Mouse (Mus musculus) liver, embryonic 11.5 days (tissue): Measurements from ENCODE around the gene Hand2. TPM values are rescaled to one million over a fixed set of nuclear protein-coding genes. Genes with fewer than 3 reads are reported as not detected.

Experiments
- ATAC-seq: fragments of 200-750 bp; cut with Nextera tagmentation; replicated peaks from 2 replicates; pipeline ENCODE4 v1.8.0; 2017; ENCODE audit warnings: moderate number of reproducible peaks, mild to moderate bottlenecking, moderate TSS enrichment, moderate library complexity; ENCODE audit not compliant: low FRiP score
- DNase-seq: peaks from one replicate; pipeline ENCODE4 v3.0.0-alpha.2; 2017; ENCODE audit warnings: low spot score
- H3K27ac ChIP-seq: fragments of 300-500 bp; sonication (generic); 2 replicates; pipeline ENCODE4 v1.5.1; 2014; ENCODE audit warnings: mild to moderate bottlenecking, low read depth, low read length, control low read depth
- H3K27me3 ChIP-seq: fragments of 300-500 bp; sonication (generic); replicated peaks from 2 replicates; pipeline ENCODE4 v1.6.1; 2014; ENCODE audit warnings: low read length, mixed read lengths; ENCODE audit not compliant: control insufficient read depth, insufficient read depth
- H3K36me3 ChIP-seq: fragments of 300-500 bp; sonication (generic); 2 replicates; pipeline ENCODE4 v1.6.1; 2014; ENCODE audit warnings: mild to moderate bottlenecking, low read length, moderate library complexity, mixed read lengths; ENCODE audit not compliant: control insufficient read depth, insufficient read depth
- H3K4me1 ChIP-seq: fragments of 300-500 bp; sonication (generic); replicated peaks from 2 replicates; pipeline ENCODE4 v1.6.1; 2014; ENCODE audit warnings: low read length, mixed read lengths; ENCODE audit not compliant: control insufficient read depth, insufficient read depth
- H3K4me2 ChIP-seq: fragments of 300-500 bp; sonication (generic); 2 replicates; pipeline ENCODE4 v1.6.1; 2014; ENCODE audit warnings: mild to moderate bottlenecking, control low read depth, moderate library complexity
- H3K4me3 ChIP-seq: fragments of 300-500 bp; sonication (generic); 2 replicates; pipeline ENCODE4 v1.5.1; 2014; ENCODE audit warnings: low read depth, low read length, control low read depth
- H3K9ac ChIP-seq: fragments of 300-500 bp; sonication (generic); 2 replicates; pipeline ENCODE4 v1.6.1; 2014; ENCODE audit warnings: low read depth, low read length, control low read depth
- H3K9me3 ChIP-seq: fragments of 300-500 bp; sonication (generic); 2 replicates; pipeline ENCODE4 v1.6.1; 2016; ENCODE audit warnings: low read length, inconsistent platforms, mixed read lengths; ENCODE audit not compliant: control insufficient read depth
- WGBS: fragments of 180-500 bp; shearing (Covaris S2); extraction: QIAGEN DNeasy Blood & Tissue Kit; methylation state at CpG from one replicate; pipeline ENCODE4 v1.1.7; 2014; 5-methylcytosine and 5-hydroxymethylcytosine counted together
- polyA plus RNA-seq: library from polyadenylated mRNA; unstranded; fragments of >200 nt; fragmentation: Nextera tagmentation; extraction: Ambion mirVana; gene quantifications from 2 replicates; pipeline ENCODE4 v1.2.1, GENCODE M21; 2014

The Hand2 gene
- polyA plus RNA-seq, 1 experiment from 2014 or later: 5.4 TPM

DNA sequence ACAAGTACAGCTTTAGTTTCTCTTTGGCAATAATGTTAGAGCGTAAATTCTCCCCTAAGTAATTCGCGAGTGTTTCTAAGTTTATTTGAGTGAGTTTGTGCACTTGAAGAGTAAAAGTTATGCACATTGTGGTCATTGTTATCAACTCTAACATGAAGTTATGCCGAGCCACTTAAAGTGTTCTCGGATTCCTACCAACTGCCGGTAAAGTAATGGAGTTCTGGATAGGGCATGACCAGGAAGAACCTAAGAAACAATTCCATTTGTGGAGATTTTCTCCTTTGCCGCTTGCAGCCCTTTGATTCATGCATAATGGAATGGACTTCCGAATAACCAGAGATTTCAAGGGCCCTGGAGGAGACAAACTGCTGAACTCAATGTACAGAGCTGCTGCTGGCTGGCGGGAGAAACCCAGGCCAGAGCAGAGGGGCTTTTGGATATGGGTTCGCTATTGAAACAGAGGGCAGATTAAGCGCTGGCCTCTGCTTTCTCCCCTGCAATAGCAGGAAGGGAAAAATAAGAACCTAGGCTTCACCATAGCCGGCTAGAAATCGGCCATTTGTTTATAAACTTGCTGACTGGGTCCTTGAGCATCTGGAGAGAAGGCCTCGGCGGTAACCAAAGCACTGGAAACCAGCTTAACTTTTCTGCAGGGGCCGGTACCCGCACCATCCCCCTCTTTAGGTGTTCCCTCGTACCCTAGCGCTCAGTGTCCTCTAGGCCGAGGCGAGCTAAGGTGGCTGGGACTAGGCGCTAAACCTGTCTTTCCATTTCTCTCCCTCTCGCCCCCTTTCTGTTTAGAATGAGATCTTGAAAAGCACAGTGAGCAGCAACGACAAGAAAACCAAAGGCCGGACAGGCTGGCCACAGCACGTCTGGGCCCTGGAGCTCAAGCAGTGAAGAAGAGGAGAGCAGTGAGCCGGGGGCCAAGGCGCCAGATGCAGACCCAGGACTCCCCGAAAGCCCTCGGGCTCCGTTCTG is 2.5 kb downstream of the Hand2 start:
- H3K4me2 ChIP-seq: peak overlapping the region; percentile 56
- peak overlapping the region; percentile 71 for H3K27ac ChIP-seq
- H3K27me3 ChIP-seq: peaks cover 98% of the 10 kb centered on the region
- peak; percentile 51 for DNase-seq
- H3K9me3 ChIP-seq: no peaks in the 10 kb centered on the region
- H3K4me1 ChIP-seq: 0 out of 2 replicates have a peak, but pooled peaks cover 5% of the 10 kb centered on the region
- no peak for ATAC-seq
- 2% methylated on average over 31 of the region's 31 CpGs for WGBS
- H3K4me3 ChIP-seq: peak overlapping the region; percentile 58
- peak overlapping the region; percentile 69 for H3K9ac ChIP-seq
- no peaks in the 10 kb centered on the region for H3K36me3 ChIP-seq

GRCm38 (mm10) chr8:57324091-57324490 is 3.3 kb downstream of the Hand2 start:
- H3K9me3 ChIP-seq: no peaks in the 10 kb centered on the region
- H3K27me3 ChIP-seq: peaks cover 98% of the 10 kb centered on the region
- peak overlapping the region; percentile 71; the same call in 1 of the 2 replicates for H3K27ac ChIP-seq
- peak overlapping the region; percentile 69 for H3K9ac ChIP-seq
- no peaks in the 10 kb centered on the region for H3K36me3 ChIP-seq
- H3K4me2 ChIP-seq: peak overlapping the region; percentile 56
- peak overlapping the region; percentile 58 for H3K4me3 ChIP-seq
- WGBS: 7% methylated on average over 12 of the region's 12 CpGs
- H3K4me1 ChIP-seq: 0 out of 2 replicates have a peak, but pooled peaks cover 7% of the 10 kb centered on the region
- no peak for DNase-seq
- ATAC-seq: no peak

- Histone ChIP-seq H3K9me3 (no peaks in the 10 kb centered on the region), H3K4me2 (peak overlapping the region; percentile 47), H3K4me3 (peak overlapping the region; percentile 58), H3K27ac (peak overlapping the region; percentile 65), H3K9ac (peak overlapping the region; percentile 63), H3K27me3 (peaks cover 98% of the 10 kb centered on the region), H3K36me3 (no peaks in the 10 kb centered on the region), H3K4me1 (0 out of 2 replicates have a peak, but pooled peaks cover 7% of the 10 kb centered on the region)
- ATAC-seq (no peak), DNase-seq (peak; percentile 31)
- WGBS: 14% methylated on average over 5 of the region's 5 CpGs
Measured at GRCm38 (mm10) chr8:57324671-57325070, 3.9 kb downstream of the Hand2 start.

GRCm38 (mm10) chr8:57325111-57325891 is 4.5 kb downstream of the Hand2 start:
- H3K4me1 ChIP-seq: 0 out of 2 replicates have a peak, but pooled peaks cover 7% of the 10 kb centered on the region
- peaks cover 98% of the 10 kb centered on the region for H3K27me3 ChIP-seq
- peak overlapping the region; percentile 65 for H3K27ac ChIP-seq
- ATAC-seq (no peak), DNase-seq (peak; percentile 41)
- no peaks in the 10 kb centered on the region for H3K36me3 ChIP-seq
- peak overlapping the region; percentile 47 for H3K4me2 ChIP-seq
- peak overlapping the region; percentile 63 for H3K9ac ChIP-seq
- no peaks in the 10 kb centered on the region for H3K9me3 ChIP-seq
- 14% methylated on average over 21 of the region's 21 CpGs for WGBS
- peak overlapping the region; percentile 58 for H3K4me3 ChIP-seq

DNA sequence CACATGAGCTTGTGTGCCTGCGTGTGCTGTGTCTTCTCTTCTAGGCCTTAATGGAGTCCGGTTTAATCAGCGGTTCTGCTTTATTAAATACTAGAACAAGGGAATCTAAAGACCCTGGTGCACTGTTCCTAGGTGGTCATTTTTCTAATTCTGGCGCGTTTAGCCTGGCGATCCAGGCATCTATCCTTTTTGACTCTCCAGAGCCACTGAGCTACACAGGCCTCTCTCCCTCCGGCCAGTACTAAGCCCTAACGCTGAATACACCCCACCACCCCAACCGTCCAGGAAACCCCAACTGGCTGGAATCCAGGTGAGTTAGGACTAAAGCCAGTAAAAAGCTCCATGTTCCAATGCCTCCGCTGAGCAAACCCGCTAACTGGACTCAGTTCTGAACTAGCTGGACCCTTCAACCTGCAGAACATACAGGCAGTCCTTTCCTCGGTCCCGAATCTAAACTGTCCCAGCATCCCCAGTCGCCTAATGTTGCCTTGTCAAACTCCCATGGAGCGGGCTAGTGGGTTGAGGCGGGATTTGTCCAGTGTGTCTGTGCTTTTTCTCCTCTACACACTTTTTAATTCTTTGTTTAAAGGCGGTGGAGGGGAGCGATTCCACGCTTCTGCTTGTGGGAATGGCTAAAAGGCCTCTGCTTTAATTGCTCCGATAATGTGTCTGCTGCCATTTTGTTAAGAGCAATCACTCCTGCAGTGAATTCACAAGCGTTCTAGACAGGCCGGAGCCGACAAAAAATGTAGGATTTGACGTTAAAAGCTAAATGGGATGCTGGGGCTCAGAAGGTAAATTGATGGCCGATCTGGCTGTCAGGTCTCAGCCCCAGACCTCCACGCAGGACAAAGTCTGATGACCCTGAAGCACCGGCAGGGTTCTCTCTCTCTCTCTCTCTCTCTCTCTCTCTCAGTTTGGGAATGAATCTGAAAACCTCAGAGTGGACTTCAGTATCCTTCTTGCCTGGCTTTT is 5.6 kb downstream of the Hand2 start:
- peak; percentile 35 for DNase-seq
- peak overlapping the region; percentile 47 for H3K4me2 ChIP-seq

DNA sequence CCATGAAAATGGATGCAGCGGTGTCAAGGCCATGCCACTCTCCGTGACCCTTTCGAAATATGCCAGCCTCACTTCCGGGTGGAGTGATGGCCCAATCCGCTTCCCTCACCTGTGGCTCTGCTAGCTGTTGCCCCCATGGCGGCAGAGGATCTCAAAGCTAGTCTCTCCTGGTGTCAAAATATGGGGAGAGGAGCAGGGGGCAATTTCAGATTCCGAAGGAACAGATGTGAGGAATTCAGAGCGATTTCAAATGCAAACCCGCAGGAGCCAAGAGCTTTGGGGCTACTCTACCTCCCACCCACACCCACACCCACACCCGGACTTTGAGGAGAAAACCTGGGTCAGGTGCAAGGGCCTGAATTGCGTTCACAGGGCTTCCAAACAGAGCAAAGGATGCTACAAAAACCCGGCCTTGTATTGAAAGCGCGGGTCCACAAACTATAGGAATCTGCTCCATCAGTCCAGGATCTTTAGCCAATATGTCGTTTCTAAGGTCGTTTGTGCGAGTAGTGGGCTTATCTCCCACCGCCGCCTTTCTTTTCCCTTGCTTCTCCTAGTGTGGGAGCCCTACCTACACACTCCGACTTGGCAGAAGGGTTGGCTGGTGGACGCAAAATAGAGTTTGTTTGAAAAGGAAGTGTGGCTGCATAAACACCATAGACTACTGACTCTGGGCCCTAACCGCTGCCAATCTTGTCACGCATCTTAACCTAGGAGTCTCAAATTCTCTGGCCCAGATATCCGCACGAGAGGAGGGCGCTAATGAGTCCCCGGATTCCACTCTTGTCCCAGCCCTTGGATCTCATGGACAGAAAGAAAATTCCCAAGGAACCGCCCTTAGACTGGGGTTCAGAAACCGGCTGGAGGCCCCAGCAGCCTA is 6.7 kb downstream of the Hand2 start:
- peak overlapping the region; percentile 43 for H3K27ac ChIP-seq
- 0 out of 2 replicates have a peak, but pooled peaks cover 7% of the 10 kb centered on the region for H3K4me1 ChIP-seq
- peaks cover 98% of the 10 kb centered on the region for H3K27me3 ChIP-seq
- peak overlapping the region; percentile 58 for H3K4me3 ChIP-seq
- WGBS: 7% methylated on average over 29 of the region's 29 CpGs
- DNase-seq (peak; percentile 32), ATAC-seq (no peak)
- peak overlapping the region; percentile 47 for H3K4me2 ChIP-seq
- H3K36me3 ChIP-seq: no peaks in the 10 kb centered on the region
- no peak overlapping the region; the same call in 1 of the 2 replicates for H3K9ac ChIP-seq
- H3K9me3 ChIP-seq: no peaks in the 10 kb centered on the region

More for the DNA sequence above, 5.6 kb downstream of the Hand2 start:
- peaks cover 98% of the 10 kb centered on the region for H3K27me3 ChIP-seq
- H3K27ac ChIP-seq: peak overlapping the region; percentile 65
- ATAC-seq: no peak
- 0 out of 2 replicates have a peak, but pooled peaks cover 7% of the 10 kb centered on the region for H3K4me1 ChIP-seq
- WGBS: 22% methylated on average over 27 of the region's 27 CpGs
- H3K36me3 ChIP-seq: no peaks in the 10 kb centered on the region
- no peaks in the 10 kb centered on the region for H3K9me3 ChIP-seq
- peak overlapping the region; percentile 58 for H3K4me3 ChIP-seq
- peak overlapping the region; percentile 48 for H3K9ac ChIP-seq
